Comparison of ENCODE assay signal across 8 mouse cellular contexts in genomic region chr14:105177238-105177693, GRCm38 (mm10). TPM values are rescaled to one million over a fixed set of nuclear protein-coding genes. Genes with fewer than 3 reads are reported as not detected.
DNase-seq lines count a peak whose midpoint lies in the region; ATAC-seq lines count a peak whose summit lies in the region.

Gene Rbm26, minus strand, starts transcription at chr14:105177327.

- intact Hi-C loops in heart, postnatal 14 days (cut with DNase I) = loop anchor here (10.0 kb wide), 1 partner anchor 558 kb away; no protein-coding TSS in a partner anchor

- no peaks in the 10 kb centered on the region for H3K27me3 ChIP-seq in forebrain, embryonic 14.5 days (replicated peaks; ENCODE audit: control insufficient read depth, insufficient read depth, low read length)
- H3K27me3 ChIP-seq in neural tube, embryonic 15.5 days (replicated peaks) = no peaks in the 10 kb centered on the region

- peak within 1 kb of the TSS; percentile 96 for H3K4me3 ChIP-seq in forebrain, embryonic 14.5 days (ENCODE audit: low read depth, low read length)
- H3K4me3 ChIP-seq in neural tube, embryonic 15.5 days (replicated peaks) = peak within 1 kb of the TSS; percentile 80

- WGBS in forebrain, embryonic 14.5 days = under 1% methylated on average over 28 of the region's 28 CpGs
- WGBS in neural tube, embryonic 15.5 days = under 1% methylated on average over 28 of the region's 28 CpGs

- H3K36me3 ChIP-seq in forebrain, embryonic 14.5 days (ENCODE audit: control insufficient read depth, insufficient read depth, low read length) = no peaks in the 10 kb centered on the region
- H3K36me3 ChIP-seq in neural tube, embryonic 15.5 days = no peaks in the 10 kb centered on the region

- peak within 1 kb of the TSS; percentile 97 for H3K9ac ChIP-seq in forebrain, embryonic 14.5 days (ENCODE audit: low read length)
- H3K9ac ChIP-seq in neural tube, embryonic 15.5 days (replicated peaks) = peak within 1 kb of the TSS; percentile 95

- H3K4me2 ChIP-seq in forebrain, embryonic 14.5 days (ENCODE audit: low read length) = peak within 1 kb of the TSS; percentile 79
- peak within 1 kb of the TSS; percentile 71 for H3K4me2 ChIP-seq in neural tube, embryonic 15.5 days

- no peaks in the 10 kb centered on the region for H3K9me3 ChIP-seq in forebrain, embryonic 14.5 days (replicated peaks; ENCODE audit: control insufficient read depth, low read length)
- no peaks in the 10 kb centered on the region for H3K9me3 ChIP-seq in neural tube, embryonic 15.5 days (replicated peaks)

- peak; percentile 98 for DNase-seq in ES-CJ7 (ENCODE audit: low read depth, low spot score)
- peak; percentile 94 for DNase-seq in cerebellum, adult 11 months
- DNase-seq in forebrain, embryonic 14.5 days (ENCODE audit: low spot score) = peak; percentile 98
- DNase-seq in heart, postnatal 14 days = peak; percentile 97 to 98
- peak; percentile 96 for DNase-seq in layer of hippocampus, adult 11-12 months (ENCODE audit: low spot score)
- DNase-seq in lung, adult 18-20 months = peak; percentile 96 to 98
- peak; percentile 97 for DNase-seq in testis, postnatal 14 days (ENCODE audit: low spot score)

- peak; percentile 98 for ATAC-seq in forebrain, embryonic 14.5 days
- peak; percentile 97 for ATAC-seq in neural tube, embryonic 15.5 days (ENCODE audit: low FRiP score)

- H3K27ac ChIP-seq in forebrain, embryonic 14.5 days (ENCODE audit: low read depth, low read length) = peak within 1 kb of the TSS; percentile 94
- H3K27ac ChIP-seq in neural tube, embryonic 15.5 days (replicated peaks) = peak within 1 kb of the TSS; percentile 97

- peaks cover 20% of the 10 kb centered on the region for H3K4me1 ChIP-seq in forebrain, embryonic 14.5 days (ENCODE audit: control insufficient read depth, insufficient read depth, low read length)
- peaks cover 30% of the 10 kb centered on the region for H3K4me1 ChIP-seq in neural tube, embryonic 15.5 days

RNA-seq across cellular contexts. Expression of gene Rbm26, which starts in this region (rescaled TPM):
- polyA plus RNA-seq in forebrain, embryonic 14.5 days (2014; fragmentation: Nextera tagmentation; extraction: Ambion mirVana) = 29.6 and 33.0 TPM in 2 replicates
- 10 to 100 TPM; 24.0 to 25.4 TPM for total RNA-seq in heart, postnatal 14 days (2021)
- polyA plus RNA-seq in neural tube, embryonic 15.5 days (2015; fragmentation: Nextera tagmentation; extraction: Ambion mirVana) = 29.3 and 30.4 TPM in 2 replicates

Comparison
In these comparisons a context has a peak if more than half of its experiments do, and no peak if none do; other contexts are left out.
1. Peak in every context shown above with its lines: DNase-seq, ATAC-seq, H3K4me3 ChIP-seq and H3K27ac ChIP-seq.